Mouse (Mus musculus) CH12.LX (cell line): ENCODE data around the gene Zc3h4. TPM values are rescaled to one million over a fixed set of nuclear protein-coding genes. Genes with fewer than 3 reads are reported as not detected.

ENCODE experiments used
- DNase-seq: peaks from one replicate; pipeline ENCODE4 v3.0.0-alpha.2; 2013; ENCODE audit errors: extremely low read depth
- H3K27ac ChIP-seq: 2 replicates; pipeline ENCODE4 v1.5.1; 2012; ENCODE audit warnings: low read depth, mild to moderate bottlenecking, control low read depth, moderate library complexity; ENCODE audit not compliant: insufficient read depth
- H3K27me3 ChIP-seq: replicated peaks from 2 replicates; pipeline ENCODE3; 2012; ENCODE audit warnings: inconsistent platforms
- H3K36me3 ChIP-seq, 2 experiments: replicated peaks in 1 of 2; 2 replicates each; pipeline versions ENCODE3 to v1.6.1; 2012; ENCODE audit warnings: inconsistent platforms in 1 of 2, low read length in 1 of 2, mild to moderate bottlenecking in 1 of 2, mixed read lengths in 1 of 2, moderate library complexity in 1 of 2; ENCODE audit not compliant: control insufficient read depth in 1 of 2, insufficient read depth in 1 of 2
- H3K4me1 ChIP-seq, 2 experiments: 2 replicates each; pipeline ENCODE4 v1.6.1; 2012; ENCODE audit warnings: inconsistent platforms in 1 of 2, moderate library complexity in 1 of 2; ENCODE audit not compliant: insufficient read depth in 2 of 2, control insufficient read depth in 1 of 2
- H3K4me2 ChIP-seq: 2 replicates; pipeline ENCODE4 v1.6.1; 2012; ENCODE audit warnings: low read depth, mild to moderate bottlenecking, control low read depth; ENCODE audit not compliant: poor library complexity, insufficient read depth, severe bottlenecking
- H3K4me3 ChIP-seq, 3 experiments: fragments of 150-350 bp in 1 of 3; sonication (generic) in 1 of 3; replicated peaks in 1 of 3; 2 replicates each; pipeline versions ENCODE3 to v1.5.1; 2011 to 2012; ENCODE audit warnings: low read depth in 2 of 3, low read length in 2 of 3, mild to moderate bottlenecking in 2 of 3, moderate library complexity in 2 of 3, control low read depth in 1 of 3, improper control_type of control experiment in 1 of 3, inconsistent platforms in 1 of 3, mixed read lengths in 1 of 3; ENCODE audit not compliant: poor library complexity in 1 of 3
- H3K79me2 ChIP-seq: replicated peaks from 2 replicates; pipeline ENCODE4 v1.6.1; 2012; ENCODE audit warnings: mild to moderate bottlenecking, moderate library complexity; ENCODE audit not compliant: control insufficient read depth, poor library complexity, insufficient read depth, severe bottlenecking; ENCODE audit errors: extremely low read depth
- H3K9ac ChIP-seq: 2 replicates; pipeline ENCODE4 v1.6.1; 2012; ENCODE audit warnings: low read depth, mild to moderate bottlenecking, control low read depth, moderate library complexity; ENCODE audit not compliant: insufficient read depth
- H3K9me3 ChIP-seq: replicated peaks from 2 replicates; pipeline ENCODE3; 2012; ENCODE audit warnings: low read length, inconsistent platforms, mixed read lengths
- BHLHE40 ChIP-seq: IDR thresholded peaks from 2 replicates; pipeline ENCODE4 v1.6.1; 2011; ENCODE audit warnings: mild to moderate bottlenecking, low read depth, low read length, improper control_type of control experiment
- CHD2 ChIP-seq: IDR thresholded peaks from 2 replicates; pipeline ENCODE4 v1.6.1; 2011; ENCODE audit warnings: low read length, improper control_type of control experiment
- CTCF ChIP-seq, 2 experiments: IDR thresholded peaks in 1 of 2; conservative IDR thresholded peaks in 1 of 2; 2 replicates each; pipeline ENCODE4 v1.5.1; 2011 to 2012; ENCODE audit warnings: low read depth in 2 of 2, low read length in 2 of 2, improper control_type of control experiment in 1 of 2, inconsistent platforms in 1 of 2, mild to moderate bottlenecking in 1 of 2, moderate library complexity in 1 of 2
- ELF1 ChIP-seq: IDR thresholded peaks from 2 replicates; pipeline ENCODE4 v1.6.1; 2014; ENCODE audit warnings: low read depth, mild to moderate bottlenecking, inconsistent platforms, low read length, improper control_type of control experiment
- EP300 ChIP-seq: IDR thresholded peaks from 2 replicates; pipeline ENCODE4 v1.6.1; 2011; ENCODE audit warnings: low read length, improper control_type of control experiment
- ETS1 ChIP-seq: conservative IDR thresholded peaks from 2 replicates; pipeline ENCODE4 v1.6.1; 2012; ENCODE audit warnings: low read depth, mild to moderate bottlenecking, inconsistent platforms, low read length, improper control_type of control experiment, moderate library complexity
- HCFC1 ChIP-seq: IDR thresholded peaks from 2 replicates; pipeline ENCODE4 v1.6.1; 2012; ENCODE audit warnings: low read depth, mild to moderate bottlenecking, inconsistent platforms, low read length, improper control_type of control experiment
- IRF4 ChIP-seq: IDR thresholded peaks from 2 replicates; pipeline ENCODE4 v1.6.1; 2014; ENCODE audit warnings: low read depth, mild to moderate bottlenecking, inconsistent platforms, low read length, improper control_type of control experiment
- JUN ChIP-seq: IDR thresholded peaks from 2 replicates; pipeline ENCODE4 v1.6.1; 2011; ENCODE audit warnings: low read depth, mild to moderate bottlenecking, low read length, improper control_type of control experiment, moderate library complexity; ENCODE audit not compliant: insufficient read depth
- KAT2A ChIP-seq: IDR thresholded peaks from 2 replicates; pipeline ENCODE4 v1.6.1; 2012; ENCODE audit warnings: low read length, improper control_type of control experiment, inconsistent platforms; ENCODE audit not compliant: insufficient replicate concordance
- MAFK ChIP-seq: IDR thresholded peaks from 2 replicates; pipeline ENCODE4 v1.6.1; 2011; ENCODE audit warnings: low read length, improper control_type of control experiment; ENCODE audit not compliant: insufficient replicate concordance
- MAZ ChIP-seq: IDR thresholded peaks from 2 replicates; pipeline ENCODE4 v1.6.1; 2012; ENCODE audit warnings: low read depth, mild to moderate bottlenecking, inconsistent platforms, low read length, improper control_type of control experiment, moderate library complexity
- MEF2A ChIP-seq: IDR thresholded peaks from 2 replicates; pipeline ENCODE4 v1.6.1; 2014; ENCODE audit warnings: low read depth, mild to moderate bottlenecking, inconsistent platforms, low read length, improper control_type of control experiment, borderline replicate concordance
- MYC ChIP-seq: IDR thresholded peaks from 2 replicates; pipeline ENCODE4 v1.6.1; 2011; ENCODE audit warnings: low read depth, mild to moderate bottlenecking, improper control_type of control experiment, low read length
- NELFE ChIP-seq: IDR thresholded peaks from 2 replicates; pipeline ENCODE4 v1.6.1; 2011; ENCODE audit warnings: low read depth, low read length, improper control_type of control experiment
- NRF1 ChIP-seq: IDR thresholded peaks from 2 replicates; pipeline ENCODE4 v1.6.1; 2014; ENCODE audit warnings: low read depth, mild to moderate bottlenecking, inconsistent platforms, low read length, improper control_type of control experiment, moderate library complexity
- POLR2A ChIP-seq: IDR thresholded peaks from 2 replicates; pipeline ENCODE4 v1.6.1; 2011; ENCODE audit warnings: low read depth, mild to moderate bottlenecking, improper control_type of control experiment, low read length
- POLR2AphosphoS2 ChIP-seq: IDR thresholded peaks from 2 replicates; pipeline ENCODE4 v1.6.1; 2011; ENCODE audit warnings: low read depth, low read length, improper control_type of control experiment
- RAD21 ChIP-seq: IDR thresholded peaks from 2 replicates; pipeline ENCODE4 v1.6.1; 2011; ENCODE audit warnings: low read depth, mild to moderate bottlenecking, low read length, improper control_type of control experiment, moderate library complexity
- RCOR1 ChIP-seq: conservative IDR thresholded peaks from 2 replicates; pipeline ENCODE4 v1.6.1; 2012; ENCODE audit warnings: low read depth, mild to moderate bottlenecking, inconsistent platforms, low read length, improper control_type of control experiment
- SIN3A ChIP-seq: IDR thresholded peaks from 2 replicates; pipeline ENCODE4 v1.6.1; 2012; ENCODE audit warnings: low read length, improper control_type of control experiment, inconsistent platforms
- TBP ChIP-seq: conservative IDR thresholded peaks from 2 replicates; pipeline ENCODE4 v1.6.1; 2011; ENCODE audit warnings: low read depth, low read length, improper control_type of control experiment
- TCF12 ChIP-seq: IDR thresholded peaks from 2 replicates; pipeline ENCODE4 v1.6.1; 2014; ENCODE audit warnings: low read depth, mild to moderate bottlenecking, inconsistent platforms, low read length, improper control_type of control experiment
- UBTF ChIP-seq: IDR thresholded peaks from 2 replicates; pipeline ENCODE4 v1.6.1; 2012; ENCODE audit warnings: low read depth, mild to moderate bottlenecking, inconsistent platforms, low read length, improper control_type of control experiment, moderate library complexity
- USF1 ChIP-seq: IDR thresholded peaks from 2 replicates; pipeline ENCODE4 v1.6.1; 2014; ENCODE audit warnings: low read depth, mild to moderate bottlenecking, inconsistent platforms, low read length, improper control_type of control experiment
- USF2 ChIP-seq: conservative IDR thresholded peaks from 2 replicates; pipeline ENCODE4 v1.6.1; 2011; ENCODE audit warnings: low read depth, low read length, improper control_type of control experiment
- ZC3H11A ChIP-seq: IDR thresholded peaks from 2 replicates; pipeline ENCODE4 v1.6.1; 2012; ENCODE audit warnings: low read depth, mild to moderate bottlenecking, inconsistent platforms, low read length, improper control_type of control experiment
- ZKSCAN1 ChIP-seq: IDR thresholded peaks from 2 replicates; pipeline ENCODE4 v1.6.1; 2012; ENCODE audit warnings: low read depth, inconsistent platforms, low read length, improper control_type of control experiment, borderline replicate concordance
- ZMIZ1 ChIP-seq: IDR thresholded peaks from 2 replicates; pipeline ENCODE4 v1.6.1; 2012; ENCODE audit warnings: low read depth, mild to moderate bottlenecking, inconsistent platforms, low read length, improper control_type of control experiment
- dilution Hi-C: fragments of 300-500 bp; cut with MboI; formaldehyde crosslinking; loops from 2 replicates; pipeline ENCODE4 v1.14.3; 2020; ENCODE audit warnings: low sequenced_read_pairs; ENCODE audit not compliant: extremely low pct_unique_long_range_greater_than_20kb, extremely low pct_ligation_motif_present
- in situ Hi-C: fragments of 300-500 bp; cut with MboI; formaldehyde crosslinking; loops from 3 replicates; pipeline ENCODE4 v1.14.3; 2019; ENCODE audit warnings: low sequenced_read_pairs, low pct_ligation_motif_present, low pct_unique_long_range_greater_than_20kb, mixed read lengths
- polyA plus RNA-seq: library from polyadenylated mRNA; unstranded; fragments of >175 nt; gene quantifications from 2 replicates; pipeline ENCODE4 v1.2.1, GENCODE M21; 2012; ENCODE audit warnings: low read depth; ENCODE audit not compliant: insufficient read length
- total RNA-seq, 2 experiments: library from RNA; depleted of rRNA; stranded (reverse); fragments of 300-350 nt in 1 of 2; fragments of >200 nt in 1 of 2; gene quantifications; 2 replicates each; pipeline ENCODE4 v1.2.3; 2012 to 2014

Gene Zc3h4
- total and polyA plus RNA-seq, 3 experiments: 10.0 to 34.0 (median 30.4) TPM

- Histone ChIP-seq H3K79me2 (no peaks in the 10 kb centered on the region), H3K36me3 (peaks cover 15 to 37% of the 10 kb centered on the region in 2 experiments), H3K9me3 (no peaks in the 10 kb centered on the region), H3K4me3 (peak within 1 kb of the TSS; percentile 85 to 94 (median 92)), H3K4me1 (peaks cover 6 to 14% of the 10 kb centered on the region in 2 experiments), H3K4me2 (peak within 1 kb of the TSS; percentile 52), H3K27me3 (no peaks in the 10 kb centered on the region), H3K27ac (no peak within 1 kb of the TSS), H3K9ac (peak within 1 kb of the TSS; percentile 73)
- in situ Hi-C loops (no loop called here), dilution Hi-C loops (no loop called here)
- DNase-seq: peak; percentile 96
- TF ChIP-seq MAFK (no peak), SIN3A (0 out of 2 replicates have a peak, but pooled peaks have one; percentile 49), ZMIZ1 (peak; percentile 78), ELF1 (peak; percentile 86), MAZ (0 out of 2 replicates have a peak, but pooled peaks have one; percentile 43), TBP (peak; percentile 59; the same call in 1 of the 2 replicates), HCFC1 (peak; percentile 100), UBTF (no peak), CHD2 (peak; percentile 90; the same call in 1 of the 2 replicates), KAT2A (peak; percentile 92; the same call in 1 of the 2 replicates), POLR2A (peak; percentile 52; the same call in 1 of the 2 replicates)
These were observed 51.9 kb downstream of the Zc3h4 start, which contains the start of gene Tmem160 for GRCm38 (mm10) chr7:16452587-16453073. Tmem160 (plus strand) TSS chr7:16452779.

- peak overlapping the region; percentile 85 to 94 (median 92) for H3K4me3 ChIP-seq
- H3K9me3 ChIP-seq: no peaks in the 10 kb centered on the region
- H3K4me1 ChIP-seq: peaks cover 6 to 14% of the 10 kb centered on the region in 2 experiments
- dilution Hi-C loops: no loop called here
- in situ Hi-C loops: no loop called here
- H3K79me2 ChIP-seq: no peaks in the 10 kb centered on the region
- peak; percentile 82 for DNase-seq
- H3K27ac ChIP-seq: no peak overlapping the region
- H3K36me3 ChIP-seq: peaks cover 15 to 43% of the 10 kb centered on the region in 2 experiments
- no peaks in the 10 kb centered on the region for H3K27me3 ChIP-seq
- H3K9ac ChIP-seq: peak overlapping the region; percentile 73
- peak overlapping the region; percentile 52 for H3K4me2 ChIP-seq
- TF ChIP-seq ZMIZ1: 0 out of 2 replicates have a peak, but pooled peaks have one; percentile 61
- no peak for TF ChIP-seq JUN
- TF ChIP-seq NELFE: 0 out of 2 replicates have a peak, but pooled peaks have one; percentile 32
- TF ChIP-seq IRF4: 0 out of 2 replicates have a peak, but pooled peaks have one; percentile 22
- TF ChIP-seq CTCF (conservative IDR thresholded peaks at IDR 0.05 in 1 of 2, IDR thresholded peaks at IDR 0.05 in 1 of 2; ENCODE audit: low read depth in 2 of 2, low read length in 2 of 2): no peak
- no peak for TF ChIP-seq MYC
- TF ChIP-seq ZKSCAN1: no peak
- no peak; the same call in none of the 2 replicates for TF ChIP-seq POLR2A
- no peak for TF ChIP-seq NRF1
- peak; percentile 15; the same call in 1 of the 2 replicates for TF ChIP-seq TCF12
- peak; percentile 38; the same call in 1 of the 2 replicates for TF ChIP-seq HCFC1
- TF ChIP-seq ELF1: no peak; the same call in 1 of the 2 replicates
- TF ChIP-seq USF2: no peak
- TF ChIP-seq RCOR1: no peak
- no peak for TF ChIP-seq EP300
- no peak for TF ChIP-seq ETS1
- TF ChIP-seq UBTF: 0 out of 2 replicates have a peak, but pooled peaks have one; percentile 51
- 0 out of 2 replicates have a peak, but pooled peaks have one; percentile 15 for TF ChIP-seq BHLHE40
- no peak for TF ChIP-seq MEF2A
- TF ChIP-seq USF1: no peak
- TF ChIP-seq KAT2A: no peak
- no peak for TF ChIP-seq POLR2AphosphoS2
- TF ChIP-seq CHD2: 0 out of 2 replicates have a peak, but pooled peaks have one; percentile 24
- no peak for TF ChIP-seq RAD21
- no peak for TF ChIP-seq ZC3H11A
These were observed 52.5 kb downstream of the Zc3h4 start for GRCm38 (mm10) chr7:16453118-16453711.
